Mouse (Mus musculus): ENCODE measurements around the gene Rgs9bp.

DNA sequence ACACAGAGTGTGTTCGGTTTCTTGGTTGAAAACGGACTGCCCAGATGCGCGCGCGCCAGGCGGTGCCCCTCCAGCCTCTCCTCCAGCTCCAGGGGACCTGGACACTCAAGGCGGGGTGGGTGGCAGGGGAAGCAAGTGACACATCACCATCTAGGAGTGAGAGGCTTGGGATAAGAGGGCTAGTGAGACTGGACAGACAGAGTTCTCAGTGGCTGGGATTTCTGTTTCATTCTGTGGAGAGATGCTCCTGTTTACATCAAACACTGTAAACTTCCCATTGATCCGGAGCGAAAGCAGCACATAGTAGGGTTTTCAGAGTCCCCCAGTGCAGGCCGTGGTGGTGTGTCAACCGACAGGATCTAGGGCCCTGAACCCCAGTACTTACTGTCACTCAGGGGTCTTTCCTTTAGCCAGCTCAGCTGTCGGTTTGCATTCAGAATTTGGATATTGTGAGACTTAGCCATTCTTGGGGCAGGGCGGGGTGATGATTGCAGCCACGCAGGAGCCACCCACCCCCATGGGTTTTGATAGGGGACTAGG lies 1.6 kb upstream of the Rgs9bp start:
- TF ChIP-seq FLI1 (IDR thresholded peaks at IDR 0.05; ENCODE audit: low read length) (no peak), GATA1 (IDR thresholded peaks at IDR 0.05; ENCODE audit: borderline replicate concordance, low read length) (no peak)
